Mouse (Mus musculus): Measurements from ENCODE around the gene Cdk6. TPM values are rescaled to one million over a fixed set of nuclear protein-coding genes. Genes with fewer than 3 reads are reported as not detected.

Cdk6 gene
- polyA plus RNA-seq, 1 experiment from 2014 or later, result 23.4 TPM

DNA sequence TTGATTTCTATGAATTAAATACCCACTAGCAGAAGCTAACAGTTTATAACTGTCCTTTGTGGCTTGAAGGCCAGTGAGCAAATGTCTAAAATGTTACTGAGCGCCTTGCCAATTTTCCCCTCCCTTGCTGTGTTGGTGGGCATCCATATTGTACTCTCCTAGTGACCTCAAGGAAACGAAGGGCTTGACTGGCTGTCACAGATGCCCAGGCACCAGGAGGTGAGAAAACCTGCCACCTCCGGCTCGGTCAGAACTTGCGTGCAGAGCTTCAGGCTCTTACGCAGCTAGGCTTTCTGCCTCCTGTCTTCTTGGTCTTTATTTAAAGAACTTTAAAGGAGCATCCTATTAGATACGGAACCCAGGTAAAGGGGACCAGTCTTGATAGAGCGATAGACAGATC lies 136.9 kb downstream of the Cdk6 start:
- ATAC-seq (ENCODE audit: low FRiP score, low TSS enrichment), result no peak
- H3K4me3 ChIP-seq (ENCODE audit: low read length), result no peak overlapping the region
- H3K4me2 ChIP-seq (replicated peaks; ENCODE audit: low read depth, low read length), result no peak overlapping the region
- no peaks in the 10 kb centered on the region for H3K27me3 ChIP-seq (ENCODE audit: control insufficient read depth, insufficient read depth, low read length)
- H3K9me3 ChIP-seq (ENCODE audit: control insufficient read depth, low read length), result no peaks in the 10 kb centered on the region
- H3K36me3 ChIP-seq (ENCODE audit: control insufficient read depth, insufficient read depth, low read length), result no peaks in the 10 kb centered on the region
- H3K27ac ChIP-seq (ENCODE audit: low read depth, low read length), result no peak overlapping the region
- 87% methylated on average over 8 of the region's 8 CpGs for WGBS
- H3K9ac ChIP-seq (ENCODE audit: low read depth, low read length), result no peak overlapping the region
- H3K4me1 ChIP-seq (ENCODE audit: control insufficient read depth, insufficient read depth, low read length), result no peaks in the 10 kb centered on the region

GRCm38 (mm10) chr5:3479016-3479795 lies 137.9 kb downstream of the Cdk6 start:
- no peak for ATAC-seq (ENCODE audit: low FRiP score, low TSS enrichment)
- H3K4me3 ChIP-seq (ENCODE audit: low read length), result no peak overlapping the region
- no peak overlapping the region for H3K9ac ChIP-seq (ENCODE audit: low read depth, low read length)
- H3K27me3 ChIP-seq (ENCODE audit: control insufficient read depth, insufficient read depth, low read length), result no peaks in the 10 kb centered on the region
- H3K36me3 ChIP-seq (ENCODE audit: control insufficient read depth, insufficient read depth, low read length), result no peaks in the 10 kb centered on the region
- H3K4me2 ChIP-seq (replicated peaks; ENCODE audit: low read depth, low read length), result no peak overlapping the region
- WGBS, result 89% methylated on average over 7 of the region's 7 CpGs
- H3K4me1 ChIP-seq (ENCODE audit: control insufficient read depth, insufficient read depth, low read length), result no peaks in the 10 kb centered on the region
- no peaks in the 10 kb centered on the region for H3K9me3 ChIP-seq (ENCODE audit: control insufficient read depth, low read length)
- no peak overlapping the region for H3K27ac ChIP-seq (ENCODE audit: low read depth, low read length)

GRCm38 (mm10) chr5:3480637-3481395 lies 139.5 kb downstream of the Cdk6 start:
- H3K9ac ChIP-seq (ENCODE audit: low read depth, low read length), result no peak overlapping the region
- no peaks in the 10 kb centered on the region for H3K36me3 ChIP-seq (ENCODE audit: control insufficient read depth, insufficient read depth, low read length)
- H3K27ac ChIP-seq (ENCODE audit: low read depth, low read length), result no peak overlapping the region
- 93% methylated on average over 9 of the region's 9 CpGs for WGBS
- no peak overlapping the region for H3K4me3 ChIP-seq (ENCODE audit: low read length)
- no peaks in the 10 kb centered on the region for H3K9me3 ChIP-seq (ENCODE audit: control insufficient read depth, low read length)
- ATAC-seq (ENCODE audit: low FRiP score, low TSS enrichment), result no peak
- H3K27me3 ChIP-seq (ENCODE audit: control insufficient read depth, insufficient read depth, low read length), result no peaks in the 10 kb centered on the region
- H3K4me2 ChIP-seq (replicated peaks; ENCODE audit: low read depth, low read length), result no peak overlapping the region
- no peaks in the 10 kb centered on the region for H3K4me1 ChIP-seq (ENCODE audit: control insufficient read depth, insufficient read depth, low read length)

DNA sequence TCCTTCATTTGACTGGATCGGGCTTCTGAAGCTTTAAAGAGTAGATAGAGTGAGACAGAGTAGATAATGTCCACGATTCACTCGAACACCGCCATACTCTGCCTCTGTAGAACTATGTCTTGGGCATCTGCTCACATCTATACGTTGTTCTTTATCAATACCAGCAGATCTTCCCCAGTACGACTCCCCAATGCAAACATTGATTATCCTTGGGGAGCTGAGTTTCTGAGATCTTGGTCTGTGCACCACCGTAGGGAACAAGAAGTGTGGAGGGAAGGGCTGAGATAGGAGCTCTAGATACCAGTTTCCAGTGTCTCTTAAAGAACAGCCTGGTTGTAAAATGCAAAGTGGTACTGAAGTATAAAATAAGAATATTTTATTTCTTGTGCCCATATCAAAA lies 141.2 kb downstream of the Cdk6 start:
- H3K27me3 ChIP-seq (ENCODE audit: control insufficient read depth, insufficient read depth, low read length), result no peaks in the 10 kb centered on the region
- H3K27ac ChIP-seq (ENCODE audit: low read depth, low read length), result no peak overlapping the region
- H3K9me3 ChIP-seq (ENCODE audit: control insufficient read depth, low read length), result no peaks in the 10 kb centered on the region
- H3K9ac ChIP-seq (ENCODE audit: low read depth, low read length), result no peak overlapping the region
- 93% methylated on average over 7 of the region's 7 CpGs for WGBS
- no peaks in the 10 kb centered on the region; the same call in 1 of the 2 replicates for H3K4me1 ChIP-seq (ENCODE audit: control insufficient read depth, insufficient read depth, low read length)
- ATAC-seq (ENCODE audit: low FRiP score, low TSS enrichment), result no peak
- H3K4me3 ChIP-seq (ENCODE audit: low read length), result no peak overlapping the region
- H3K4me2 ChIP-seq (replicated peaks; ENCODE audit: low read depth, low read length), result no peak overlapping the region
- no peaks in the 10 kb centered on the region for H3K36me3 ChIP-seq (ENCODE audit: control insufficient read depth, insufficient read depth, low read length)

DNA sequence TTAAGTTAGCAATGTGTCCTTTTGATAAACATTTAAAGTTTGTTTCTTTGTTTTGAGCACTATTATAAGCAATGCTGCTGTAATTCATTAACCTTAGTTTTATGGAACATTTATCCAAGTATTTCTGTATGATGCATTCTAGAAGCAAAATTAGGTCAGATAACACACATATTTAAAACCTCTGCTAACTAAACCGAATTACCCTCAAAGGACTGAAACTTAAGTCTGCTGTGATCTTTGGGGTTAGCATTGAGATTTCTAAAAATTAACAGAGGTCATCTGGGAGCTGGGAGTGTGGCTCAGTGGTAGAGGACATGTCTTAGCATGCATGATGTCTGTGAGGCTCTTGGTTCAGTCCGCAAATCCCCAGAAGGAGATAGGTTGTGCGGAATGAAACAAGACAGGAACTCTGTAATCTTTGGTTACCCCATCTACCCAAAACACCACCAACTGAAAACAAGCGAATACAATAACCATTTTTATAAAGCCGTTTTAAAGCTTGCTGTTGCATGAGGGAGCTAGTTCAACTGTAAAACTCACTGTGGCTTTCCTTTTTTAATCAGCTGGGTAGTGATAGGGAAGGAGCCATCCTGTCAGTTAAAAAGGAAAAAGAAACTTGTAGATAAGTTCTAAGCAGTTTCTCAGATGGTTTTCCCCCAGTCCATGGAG lies 141.9 kb downstream of the Cdk6 start:
- no peaks in the 10 kb centered on the region for H3K9me3 ChIP-seq (ENCODE audit: control insufficient read depth, low read length)
- H3K27me3 ChIP-seq (ENCODE audit: control insufficient read depth, insufficient read depth, low read length), result no peaks in the 10 kb centered on the region
- no peaks in the 10 kb centered on the region for H3K36me3 ChIP-seq (ENCODE audit: control insufficient read depth, insufficient read depth, low read length)
- no peak overlapping the region for H3K9ac ChIP-seq (ENCODE audit: low read depth, low read length)
- H3K4me2 ChIP-seq (replicated peaks; ENCODE audit: low read depth, low read length), result no peak overlapping the region
- WGBS, result 96% methylated on average over 5 of the region's 5 CpGs
- H3K4me1 ChIP-seq (ENCODE audit: control insufficient read depth, insufficient read depth, low read length), result peaks cover under 1% of the 10 kb centered on the region; the same call in 1 of the 2 replicates
- H3K4me3 ChIP-seq (ENCODE audit: low read length), result no peak overlapping the region
- H3K27ac ChIP-seq (ENCODE audit: low read depth, low read length), result no peak overlapping the region
- no peak for ATAC-seq (ENCODE audit: low FRiP score, low TSS enrichment)

GRCm38 (mm10) chr5:3486579-3487282 lies 145.4 kb downstream of the Cdk6 start:
- Histone ChIP-seq H3K4me2 (replicated peaks; ENCODE audit: low read depth, low read length) (no peak overlapping the region), H3K4me3 (ENCODE audit: low read length) (no peak overlapping the region), H3K27me3 (ENCODE audit: control insufficient read depth, insufficient read depth, low read length) (no peaks in the 10 kb centered on the region), H3K36me3 (ENCODE audit: control insufficient read depth, insufficient read depth, low read length) (no peaks in the 10 kb centered on the region), H3K4me1 (ENCODE audit: control insufficient read depth, insufficient read depth, low read length) (peaks cover 8% of the 10 kb centered on the region; the same call in 1 of the 2 replicates), H3K27ac (ENCODE audit: low read depth, low read length) (no peak overlapping the region), H3K9me3 (ENCODE audit: control insufficient read depth, low read length) (no peaks in the 10 kb centered on the region), H3K9ac (ENCODE audit: low read depth, low read length) (no peak overlapping the region)
- WGBS, result 48% methylated on average over 7 of the region's 7 CpGs
- 0 out of 2 replicates have a peak, but pooled peaks have one; percentile 33 for ATAC-seq (ENCODE audit: low FRiP score, low TSS enrichment)

GRCm38 (mm10) chr5:3488146-3488774 lies 147.0 kb downstream of the Cdk6 start:
- no peak for ATAC-seq (ENCODE audit: low FRiP score, low TSS enrichment)
- H3K4me3 ChIP-seq (ENCODE audit: low read length), result no peak overlapping the region
- H3K9ac ChIP-seq (ENCODE audit: low read depth, low read length), result no peak overlapping the region
- no peaks in the 10 kb centered on the region for H3K27me3 ChIP-seq (ENCODE audit: control insufficient read depth, insufficient read depth, low read length)
- no peaks in the 10 kb centered on the region for H3K9me3 ChIP-seq (ENCODE audit: control insufficient read depth, low read length)
- H3K4me1 ChIP-seq (ENCODE audit: control insufficient read depth, insufficient read depth, low read length), result peaks cover 10% of the 10 kb centered on the region; the same call in 1 of the 2 replicates
- no peaks in the 10 kb centered on the region for H3K36me3 ChIP-seq (ENCODE audit: control insufficient read depth, insufficient read depth, low read length)
- H3K4me2 ChIP-seq (replicated peaks; ENCODE audit: low read depth, low read length), result no peak overlapping the region
- H3K27ac ChIP-seq (ENCODE audit: low read depth, low read length), result no peak overlapping the region
- WGBS, result 72% methylated on average over 16 of the region's 16 CpGs

DNA sequence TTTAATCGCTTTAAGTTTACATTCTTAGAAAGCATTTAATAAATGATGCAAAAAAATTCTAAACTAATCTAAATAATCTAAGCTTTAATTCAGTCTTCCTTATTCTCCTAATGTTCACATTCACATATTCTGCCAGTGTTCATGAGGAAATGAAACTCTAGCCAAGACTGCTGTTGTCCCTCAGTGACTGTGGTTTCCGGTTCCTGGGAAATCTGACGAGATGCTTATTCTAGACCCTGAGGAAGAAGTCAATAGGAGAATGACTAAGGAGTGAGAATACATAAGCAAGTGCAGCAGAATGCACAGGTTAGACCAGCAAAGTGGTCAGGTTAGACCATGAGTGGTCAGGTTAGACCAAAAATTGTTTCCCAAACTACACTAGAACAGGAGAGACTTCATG lies 149.1 kb downstream of the Cdk6 start:
- H3K27me3 ChIP-seq (ENCODE audit: control insufficient read depth, insufficient read depth, low read length), result no peaks in the 10 kb centered on the region
- 83% methylated on average over 3 of the region's 3 CpGs for WGBS
- no peak for ATAC-seq (ENCODE audit: low FRiP score, low TSS enrichment)
- peaks cover 10% of the 10 kb centered on the region; the same call in 1 of the 2 replicates for H3K4me1 ChIP-seq (ENCODE audit: control insufficient read depth, insufficient read depth, low read length)
- H3K4me2 ChIP-seq (replicated peaks; ENCODE audit: low read depth, low read length), result no peak overlapping the region
- H3K9me3 ChIP-seq (ENCODE audit: control insufficient read depth, low read length), result no peaks in the 10 kb centered on the region
- H3K9ac ChIP-seq (ENCODE audit: low read depth, low read length), result no peak overlapping the region
- H3K36me3 ChIP-seq (ENCODE audit: control insufficient read depth, insufficient read depth, low read length), result no peaks in the 10 kb centered on the region
- H3K4me3 ChIP-seq (ENCODE audit: low read length), result no peak overlapping the region
- no peak overlapping the region for H3K27ac ChIP-seq (ENCODE audit: low read depth, low read length)

All from kidney, embryonic 14.5 days (tissue).